Mouse (Mus musculus): Measurements from ENCODE around the gene 4921504E06Rik.

- TF ChIP-seq CTCF (IDR thresholded peaks at IDR 0.05; ENCODE audit: low read depth) (no peak), EP300 (optimal IDR thresholded peaks at IDR 0.05) (no peak)
Observed at GRCm38 (mm10) chr2:19524071-19524470, 29.6 kb downstream of the 4921504E06Rik start.

Measured in stomach, postnatal 0 days (tissue).